ENCODE assay signal across 8 mouse cellular contexts in the genomic region with DNA sequence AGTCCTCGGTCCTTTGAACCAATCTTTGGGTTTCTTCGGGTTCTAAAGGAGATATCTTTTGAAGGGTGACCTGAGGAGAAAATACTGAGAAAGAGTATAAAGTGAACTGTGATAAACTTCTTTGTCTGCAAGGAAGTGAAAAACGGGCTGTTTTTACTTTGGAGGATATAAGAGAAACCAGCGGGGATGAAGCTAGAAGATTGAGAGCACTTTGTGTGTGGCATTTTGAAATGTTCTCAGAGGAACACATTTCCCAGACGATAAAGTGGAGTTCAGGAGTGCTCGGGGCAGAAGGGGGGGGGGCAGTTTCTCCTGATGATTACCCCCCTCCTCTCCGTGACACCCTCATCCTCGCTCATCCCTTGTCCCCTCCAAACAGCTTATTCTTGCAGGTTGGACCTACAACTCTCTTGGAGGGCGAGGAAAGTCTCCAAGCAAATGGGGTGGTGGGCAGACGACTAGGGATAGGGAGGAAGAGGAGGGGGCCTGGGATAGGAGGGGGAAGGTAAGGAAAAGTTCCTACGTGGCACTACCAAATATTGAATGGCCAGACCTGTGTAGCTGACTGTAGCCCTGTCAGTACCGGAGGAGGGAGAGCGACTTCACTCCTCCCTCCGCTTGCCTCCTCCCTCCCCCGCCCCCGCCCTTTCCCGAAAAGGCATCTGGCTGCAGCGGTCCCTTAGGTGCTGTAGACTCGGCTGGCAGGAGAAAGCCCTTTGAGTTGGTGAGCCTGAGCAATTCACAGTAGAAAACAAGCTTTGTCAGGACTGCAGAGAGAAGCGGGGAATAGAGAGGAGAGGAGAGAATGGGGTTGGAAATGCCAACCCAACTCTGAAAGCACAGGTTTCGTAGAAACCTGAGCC. TPM values are rescaled to one million over a fixed set of nuclear protein-coding genes. Genes with fewer than 3 reads are reported as not detected.
DNase-seq lines count a peak whose midpoint lies in the region; ATAC-seq and TF ChIP-seq lines count a peak whose summit lies in the region.

No protein-coding gene starts in this region.

- H3K27me3 ChIP-seq in forebrain, embryonic 11.5 days (ENCODE audit: control insufficient read depth, insufficient read depth, low read length) = no peaks in the 10 kb centered on the region
- H3K27me3 ChIP-seq in neural tube, embryonic 11.5 days (ENCODE audit: control insufficient read depth, insufficient read depth, low read length) = no peaks in the 10 kb centered on the region

- H3K4me2 ChIP-seq in forebrain, embryonic 11.5 days (ENCODE audit: low read depth, low read length, severe bottlenecking) = peak overlapping the region; percentile 88
- peak overlapping the region; percentile 93 for H3K4me2 ChIP-seq in neural tube, embryonic 11.5 days (ENCODE audit: low read depth)

- TF ChIP-seq CTCF in lung, adult 2 months (IDR thresholded peaks at IDR 0.05; ENCODE audit: insufficient read depth, low read length) = no peak

- peak; percentile 4 to 5 for DNase-seq in layer of hippocampus, postnatal 36 days
- no peak for DNase-seq in layer of hippocampus, adult 11-12 months (ENCODE audit: low spot score)
- DNase-seq in cerebellum, postnatal 25 days = peak; percentile 24 to 47
- peak; percentile 57 for DNase-seq in forebrain, embryonic 11.5 days (ENCODE audit: low spot score)
- peak; percentile 9 to 33 for DNase-seq in kidney, postnatal 4 days
- DNase-seq in neural tube, embryonic 11.5 days (ENCODE audit: low spot score) = peak; percentile 63
- no peak for DNase-seq in urinary bladder, adult 2 months (ENCODE audit: low spot score)
- no peak for DNase-seq in lung, adult 2 months

- peaks cover 5% of the 10 kb centered on the region; the same call in 1 of the 2 replicates for H3K4me1 ChIP-seq in forebrain, embryonic 11.5 days (replicated peaks; ENCODE audit: control insufficient read depth, insufficient read depth, low read length)
- no peaks in the 10 kb centered on the region for H3K4me1 ChIP-seq in neural tube, embryonic 11.5 days (ENCODE audit: control insufficient read depth, insufficient read depth, low read length)
- no peaks in the 10 kb centered on the region for H3K4me1 ChIP-seq in lung, adult 2 months (ENCODE audit: control insufficient read depth, insufficient read depth, low read length)

- WGBS in forebrain, embryonic 11.5 days = 2% methylated on average over 21 of the region's 21 CpGs
- WGBS in neural tube, embryonic 11.5 days = under 1% methylated on average over 21 of the region's 21 CpGs
- 2% methylated on average over 21 of the region's 21 CpGs for WGBS in lung, adult 2 months

- peak overlapping the region; percentile 47 for H3K4me3 ChIP-seq in forebrain, embryonic 11.5 days (ENCODE audit: low read depth, low read length)
- H3K4me3 ChIP-seq in neural tube, embryonic 11.5 days (ENCODE audit: low read depth, low read length) = peak overlapping the region; percentile 64
- H3K4me3 ChIP-seq in lung, adult 2 months (replicated peaks; ENCODE audit: extremely low read depth, low read depth, low read length) = no peak overlapping the region

- ATAC-seq in forebrain, embryonic 11.5 days (replicated peaks; ENCODE audit: low FRiP score) = peak; percentile 22
- ATAC-seq in neural tube, embryonic 11.5 days (ENCODE audit: insufficient read depth, low FRiP score, low TSS enrichment) = peak; percentile 49

- no peak for TF ChIP-seq POLR2A in lung, adult 2 months (IDR thresholded peaks at IDR 0.05; ENCODE audit: borderline replicate concordance, extremely low read depth, low read depth, low read length)

- no peaks in the 10 kb centered on the region for H3K36me3 ChIP-seq in forebrain, embryonic 11.5 days (ENCODE audit: control insufficient read depth, insufficient read depth, low read length)
- no peaks in the 10 kb centered on the region for H3K36me3 ChIP-seq in neural tube, embryonic 11.5 days (ENCODE audit: control insufficient read depth, insufficient read depth, low read length)

- no peaks in the 10 kb centered on the region for H3K9me3 ChIP-seq in forebrain, embryonic 11.5 days (ENCODE audit: control insufficient read depth, low read length)
- H3K9me3 ChIP-seq in neural tube, embryonic 11.5 days (ENCODE audit: control insufficient read depth, low read length) = no peaks in the 10 kb centered on the region

- H3K27ac ChIP-seq in forebrain, embryonic 11.5 days (ENCODE audit: low read depth, low read length) = no peak overlapping the region
- 0 out of 2 replicates have a peak overlapping the region, but pooled peaks have one; percentile 46 for H3K27ac ChIP-seq in neural tube, embryonic 11.5 days (ENCODE audit: low read depth, low read length)

- peak overlapping the region; percentile 50 for H3K9ac ChIP-seq in forebrain, embryonic 11.5 days (ENCODE audit: low read length)
- peak overlapping the region; percentile 55 for H3K9ac ChIP-seq in neural tube, embryonic 11.5 days (ENCODE audit: low read length)

RNA-seq across cellular contexts. Expression of a gene that starts 1.2 kb away (rescaled TPM):
- 10 to 100 TPM; 10.7 to 12.1 TPM for total RNA-seq in layer of hippocampus, postnatal 36 days (2021)
- 16.9 and 20.4 TPM in 2 replicates for polyA plus RNA-seq in forebrain, embryonic 11.5 days (2014; fragmentation: Nextera tagmentation; extraction: Ambion mirVana)
- 16.9 and 19.1 TPM in 2 replicates for polyA plus RNA-seq in neural tube, embryonic 11.5 days (2014; fragmentation: Nextera tagmentation; extraction: Ambion mirVana)
- 6.8 and 8.9 TPM in 2 replicates for polyA plus RNA-seq in urinary bladder, adult 2 months (2012; rRNA removed)
- 0.14 TPM in 1 of 2 replicates, not detected in the other for polyA plus RNA-seq in lung, adult 2 months (2012; rRNA removed)

Comparison
In these comparisons a context has a peak if more than half of its experiments do, and no peak if none do; other contexts are left out.
1. DNase-seq: peak in layer of hippocampus, postnatal 36 days (2 of 2), cerebellum, postnatal 25 days (2 of 2), forebrain, embryonic 11.5 days (single experiment), kidney, postnatal 4 days (2 of 2) and neural tube, embryonic 11.5 days (single experiment); none in layer of hippocampus, adult 11-12 months (single experiment), urinary bladder, adult 2 months (single experiment) and lung, adult 2 months (single experiment).